Mouse (Mus musculus): Measurements from ENCODE around the gene Spint4. TPM values are rescaled to one million over a fixed set of nuclear protein-coding genes. Genes with fewer than 3 reads are reported as not detected.

Gene Spint4
- polyA plus RNA-seq, 1 experiment = not detected

DNA sequence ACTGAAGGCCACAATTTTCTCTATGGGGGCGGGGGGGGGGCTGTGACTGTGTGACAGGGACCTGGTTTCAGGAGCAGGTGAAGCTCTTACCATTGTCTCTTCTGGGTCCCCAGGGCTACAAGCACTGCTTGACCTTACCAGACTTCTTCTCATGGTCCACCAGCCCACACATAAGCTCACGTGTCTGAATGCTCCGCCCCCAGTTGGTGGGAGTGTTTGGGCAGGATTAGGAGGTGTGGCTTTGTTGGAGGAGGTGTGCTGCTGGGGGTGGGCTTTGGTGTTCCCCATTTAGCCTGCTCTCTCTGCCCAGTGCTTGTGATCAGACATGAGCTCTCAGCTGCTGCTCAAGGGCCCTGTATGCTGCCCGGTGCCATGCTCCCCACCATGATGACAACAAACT is 25.0 kb downstream of the Spint4 start:
- Histone ChIP-seq H3K4me1 (ENCODE audit: control insufficient read depth, insufficient read depth, low read length) (no peaks in the 10 kb centered on the region), H3K4me3 (ENCODE audit: insufficient read depth, low read length) (no peak overlapping the region), H3K27ac (ENCODE audit: insufficient read depth, low read length) (no peak overlapping the region)
- no peak for TF ChIP-seq POLR2A (IDR thresholded peaks at IDR 0.05; ENCODE audit: extremely low read depth, insufficient read depth, low read length)
- no peak for TF ChIP-seq CTCF (IDR thresholded peaks at IDR 0.05; ENCODE audit: extremely low read depth, insufficient read depth, low read length)

DNA sequence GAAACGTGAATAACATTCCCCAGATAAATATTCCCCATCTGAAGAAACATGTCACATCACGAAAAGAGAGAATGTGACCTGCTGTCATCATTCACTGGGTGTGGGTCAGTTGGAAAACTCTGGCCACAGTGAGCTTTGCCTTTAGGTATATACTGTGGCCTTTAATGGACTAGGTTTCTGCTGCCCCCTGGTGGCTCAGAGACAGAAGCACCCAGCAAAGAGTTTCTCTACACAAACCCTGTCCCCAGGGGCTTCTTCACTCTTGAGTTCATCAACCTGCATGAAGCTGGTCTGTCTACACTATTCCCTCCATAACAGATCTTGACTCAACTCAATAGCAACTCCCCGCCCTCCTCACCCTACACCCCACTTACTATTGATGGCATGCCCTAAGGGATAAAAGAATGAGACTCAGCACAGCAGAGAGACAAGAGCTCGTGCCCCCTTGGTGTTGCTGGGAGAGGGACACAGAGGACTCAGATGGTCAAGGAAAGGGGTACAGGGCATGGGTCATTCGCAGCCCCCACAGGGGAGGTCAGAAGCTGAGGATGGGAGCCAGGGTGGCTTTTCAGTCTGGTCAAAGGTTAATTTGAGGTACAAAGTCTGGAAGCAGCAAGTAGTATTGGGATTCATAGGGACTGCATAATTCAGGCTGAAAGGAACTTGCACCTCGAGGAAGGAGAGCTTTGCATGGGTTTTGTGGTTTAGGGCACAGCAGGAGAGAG is 27.8 kb downstream of the Spint4 start:
- TF ChIP-seq CTCF (IDR thresholded peaks at IDR 0.05; ENCODE audit: extremely low read depth, insufficient read depth, low read length) = peak; percentile 76
- no peak for TF ChIP-seq POLR2A (IDR thresholded peaks at IDR 0.05; ENCODE audit: extremely low read depth, insufficient read depth, low read length)
- no peak overlapping the region for H3K27ac ChIP-seq (ENCODE audit: insufficient read depth, low read length)

DNA sequence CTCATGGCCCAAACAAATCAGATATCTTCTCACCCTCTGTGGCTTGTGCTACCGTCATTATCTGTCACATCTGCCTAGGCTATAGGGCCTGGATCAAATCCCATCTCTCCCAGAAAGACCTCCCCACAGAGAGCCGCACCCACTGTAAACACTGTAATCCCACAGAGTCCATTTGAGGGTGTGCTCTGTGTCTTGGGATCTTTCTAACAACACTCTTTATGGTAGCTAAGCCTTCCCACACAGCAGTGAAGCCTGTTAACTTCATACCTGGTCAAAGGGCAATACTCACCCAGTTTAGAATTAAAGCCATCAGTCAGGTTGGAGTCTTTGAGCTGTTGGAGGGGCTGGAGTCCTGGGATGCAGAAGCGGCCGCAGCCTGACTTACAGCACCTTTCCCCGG is 33.4 kb downstream of the Spint4 start:
- TF ChIP-seq CTCF (IDR thresholded peaks at IDR 0.05; ENCODE audit: extremely low read depth, insufficient read depth, low read length) = no peak
- no peak for TF ChIP-seq POLR2A (IDR thresholded peaks at IDR 0.05; ENCODE audit: extremely low read depth, insufficient read depth, low read length)
- H3K27ac ChIP-seq (ENCODE audit: insufficient read depth, low read length) = no peak overlapping the region
- H3K4me3 ChIP-seq (ENCODE audit: insufficient read depth, low read length) = no peak overlapping the region
- H3K4me1 ChIP-seq (ENCODE audit: control insufficient read depth, insufficient read depth, low read length) = no peaks in the 10 kb centered on the region

More for the DNA sequence above, 27.8 kb downstream of the Spint4 start:
- Histone ChIP-seq H3K4me3 (ENCODE audit: insufficient read depth, low read length) (no peak overlapping the region), H3K4me1 (ENCODE audit: control insufficient read depth, insufficient read depth, low read length) (no peaks in the 10 kb centered on the region)

DNA sequence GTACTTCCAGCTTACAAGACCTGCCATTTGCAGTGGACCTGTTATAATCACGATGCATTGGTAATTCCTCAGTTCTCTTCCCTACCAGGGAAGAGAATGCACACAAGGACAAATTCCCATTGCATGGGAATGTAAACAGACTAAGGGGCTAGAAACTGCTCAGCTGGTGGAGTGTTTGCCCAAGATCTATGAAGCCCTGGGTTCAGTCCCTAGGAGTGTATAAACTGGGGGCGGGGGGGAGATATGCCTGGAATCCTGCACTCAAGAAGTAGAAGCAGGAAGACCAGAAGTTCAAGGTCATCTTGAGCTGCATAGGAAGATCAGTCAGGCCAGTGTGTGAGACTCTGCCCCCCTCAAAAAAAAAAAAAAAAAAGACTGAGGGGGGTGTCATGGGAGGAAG is 35.0 kb downstream of the Spint4 start:
- H3K4me1 ChIP-seq (ENCODE audit: control insufficient read depth, insufficient read depth, low read length) = no peaks in the 10 kb centered on the region
- no peak for TF ChIP-seq POLR2A (IDR thresholded peaks at IDR 0.05; ENCODE audit: extremely low read depth, insufficient read depth, low read length)
- TF ChIP-seq CTCF (IDR thresholded peaks at IDR 0.05; ENCODE audit: extremely low read depth, insufficient read depth, low read length) = no peak

DNA sequence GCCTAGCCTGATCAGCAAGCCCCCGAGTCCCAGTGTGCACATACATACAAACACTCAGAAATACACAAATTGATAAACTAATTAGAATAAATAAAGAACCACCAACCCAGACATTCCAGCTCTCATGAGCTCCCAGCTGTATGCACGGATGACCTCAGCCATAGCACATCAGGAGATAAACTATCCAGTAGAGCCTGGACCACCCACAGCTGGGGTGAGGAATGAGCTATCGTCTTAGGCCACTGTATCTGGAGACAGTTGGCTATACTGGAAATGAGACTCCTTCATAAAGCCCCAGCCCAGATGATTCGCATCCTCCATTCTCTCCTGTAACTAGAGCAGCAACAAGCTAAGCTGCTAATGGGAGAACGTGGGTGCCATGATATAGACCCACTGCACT is 36.5 kb downstream of the Spint4 start:
- Histone ChIP-seq H3K4me3 (ENCODE audit: insufficient read depth, low read length) (no peak overlapping the region), H3K27ac (ENCODE audit: insufficient read depth, low read length) (no peak overlapping the region), H3K4me1 (ENCODE audit: control insufficient read depth, insufficient read depth, low read length) (no peaks in the 10 kb centered on the region)
- TF ChIP-seq CTCF (IDR thresholded peaks at IDR 0.05; ENCODE audit: extremely low read depth, insufficient read depth, low read length) = no peak
- no peak for TF ChIP-seq POLR2A (IDR thresholded peaks at IDR 0.05; ENCODE audit: extremely low read depth, insufficient read depth, low read length)

More for the DNA sequence above, 35.0 kb downstream of the Spint4 start:
- H3K27ac ChIP-seq (ENCODE audit: insufficient read depth, low read length) = no peak overlapping the region
- H3K4me3 ChIP-seq (ENCODE audit: insufficient read depth, low read length) = no peak overlapping the region

DNA sequence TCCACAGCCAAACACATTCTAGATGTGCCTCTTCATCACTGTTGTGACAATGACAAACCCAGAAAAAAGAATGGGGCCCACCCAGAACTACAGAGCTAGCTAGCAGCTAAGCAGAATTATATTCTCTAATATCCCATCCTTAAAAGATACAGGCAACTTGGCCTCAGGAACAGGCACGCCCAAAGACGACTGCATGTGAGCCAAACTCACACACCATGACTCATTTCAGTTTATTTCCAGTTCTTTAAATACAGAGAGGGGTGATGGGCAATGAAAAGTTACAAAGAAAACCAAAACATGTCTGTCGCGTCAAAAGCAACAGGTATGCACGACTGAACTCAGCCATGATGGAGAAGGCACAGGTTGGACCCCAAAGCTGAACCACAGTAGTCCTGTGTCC is 37.1 kb downstream of the Spint4 start:
- H3K4me3 ChIP-seq (ENCODE audit: insufficient read depth, low read length) = no peak overlapping the region
- TF ChIP-seq POLR2A (IDR thresholded peaks at IDR 0.05; ENCODE audit: extremely low read depth, insufficient read depth, low read length) = no peak
- no peak for TF ChIP-seq CTCF (IDR thresholded peaks at IDR 0.05; ENCODE audit: extremely low read depth, insufficient read depth, low read length)
- H3K27ac ChIP-seq (ENCODE audit: insufficient read depth, low read length) = no peak overlapping the region
- H3K4me1 ChIP-seq (ENCODE audit: control insufficient read depth, insufficient read depth, low read length) = no peaks in the 10 kb centered on the region

DNA sequence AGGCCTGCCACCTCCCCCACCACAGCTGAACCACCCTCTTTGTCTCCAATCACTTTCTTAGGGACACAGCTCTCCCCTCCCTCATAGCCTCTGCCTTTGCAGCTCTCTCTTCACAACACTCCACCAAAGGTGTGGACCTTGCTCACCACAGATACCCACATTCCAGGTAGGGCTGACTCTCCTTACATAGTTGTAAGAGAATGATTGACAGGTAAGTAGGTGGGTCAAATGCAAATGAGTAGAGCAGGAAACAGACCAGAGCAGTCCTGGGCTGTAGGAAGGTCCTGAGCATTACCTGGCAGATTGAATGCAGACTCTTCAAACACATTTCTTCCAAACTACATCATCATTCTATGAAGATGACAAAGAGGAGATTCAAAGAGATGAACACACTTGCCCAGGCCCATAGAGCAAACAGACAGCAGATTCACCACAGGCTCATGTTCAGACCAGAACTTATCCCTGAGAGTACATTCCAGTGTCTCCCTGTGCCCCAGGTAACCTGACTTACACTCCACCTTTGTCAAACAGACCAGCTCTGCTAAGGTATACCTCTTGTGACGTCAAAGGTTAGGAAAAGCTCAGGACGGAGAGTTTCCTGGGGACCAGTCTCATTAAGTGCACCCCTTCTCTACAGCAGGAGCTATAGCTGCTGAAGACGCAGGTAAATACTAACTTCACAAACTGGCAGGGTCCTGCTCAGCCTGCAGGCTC is 39.2 kb downstream of the Spint4 start:
- Histone ChIP-seq H3K4me3 (ENCODE audit: insufficient read depth, low read length) (no peak overlapping the region), H3K27ac (ENCODE audit: insufficient read depth, low read length) (no peak overlapping the region), H3K4me1 (ENCODE audit: control insufficient read depth, insufficient read depth, low read length) (no peaks in the 10 kb centered on the region)
- TF ChIP-seq POLR2A (IDR thresholded peaks at IDR 0.05; ENCODE audit: extremely low read depth, insufficient read depth, low read length) = no peak
- no peak for TF ChIP-seq CTCF (IDR thresholded peaks at IDR 0.05; ENCODE audit: extremely low read depth, insufficient read depth, low read length)

DNA sequence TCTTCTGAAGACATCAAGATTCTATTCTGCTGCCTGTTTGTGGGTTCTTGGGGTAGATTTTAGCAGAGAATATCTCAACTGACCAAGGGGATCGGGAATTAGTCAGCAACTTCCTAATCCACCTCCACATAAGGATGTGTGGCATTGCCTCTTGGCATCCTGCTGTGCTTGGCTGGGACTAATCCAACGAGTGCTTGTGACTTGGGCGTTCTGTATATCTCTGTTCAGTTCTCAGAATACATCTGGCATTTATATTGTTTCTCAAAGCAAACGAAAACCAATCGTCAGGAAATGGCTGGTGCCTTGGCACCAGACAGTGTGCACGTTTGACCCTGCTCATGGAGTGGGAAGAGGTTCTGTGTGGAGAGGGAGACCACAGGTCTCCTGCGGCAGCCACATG is 41.6 kb downstream of the Spint4 start:
- no peak overlapping the region for H3K27ac ChIP-seq (ENCODE audit: insufficient read depth, low read length)
- H3K4me3 ChIP-seq (ENCODE audit: insufficient read depth, low read length) = no peak overlapping the region
- TF ChIP-seq POLR2A (IDR thresholded peaks at IDR 0.05; ENCODE audit: extremely low read depth, insufficient read depth, low read length) (no peak), CTCF (IDR thresholded peaks at IDR 0.05; ENCODE audit: extremely low read depth, insufficient read depth, low read length) (no peak)
- H3K4me1 ChIP-seq (ENCODE audit: control insufficient read depth, insufficient read depth, low read length) = 0 out of 2 replicates have a peak, but pooled peaks cover under 1% of the 10 kb centered on the region

DNA sequence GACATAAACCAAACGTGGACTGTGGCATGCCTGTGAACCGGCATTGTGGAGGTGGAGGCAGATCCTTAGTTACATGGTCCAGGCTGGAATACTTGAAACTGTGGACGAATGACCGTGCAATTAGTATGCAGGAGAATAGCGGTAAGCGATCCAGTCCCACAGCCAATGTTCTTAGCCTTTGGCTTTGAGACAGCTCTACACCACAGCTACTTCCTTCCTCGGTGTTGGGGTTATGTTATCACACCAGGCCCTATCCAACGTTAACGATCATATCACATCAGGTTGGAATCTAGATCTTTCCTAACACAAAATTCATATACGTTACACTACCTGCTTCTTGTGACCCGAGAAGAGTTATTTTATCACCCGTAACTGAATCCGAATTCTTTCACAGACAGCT is 46.7 kb downstream of the Spint4 start:
- Histone ChIP-seq H3K4me1 (ENCODE audit: control insufficient read depth, insufficient read depth, low read length) (peaks cover 7% of the 10 kb centered on the region; the same call in 1 of the 2 replicates), H3K4me3 (ENCODE audit: insufficient read depth, low read length) (peak overlapping the region; percentile 67), H3K27ac (ENCODE audit: insufficient read depth, low read length) (no peak overlapping the region)
- TF ChIP-seq CTCF (IDR thresholded peaks at IDR 0.05; ENCODE audit: extremely low read depth, insufficient read depth, low read length) = no peak
- TF ChIP-seq POLR2A (IDR thresholded peaks at IDR 0.05; ENCODE audit: extremely low read depth, insufficient read depth, low read length) = no peak
